Mouse (Mus musculus) liver, embryonic 16.5 days (tissue): ENCODE data around the gene Prkn. TPM values are rescaled to one million over a fixed set of nuclear protein-coding genes. Genes with fewer than 3 reads are reported as not detected.

Experiments
- ATAC-seq: fragments of 200-750 bp; cut with Nextera tagmentation; 2 replicates; pipeline ENCODE4 v1.8.0; 2017; ENCODE audit warnings: low read depth, mild to moderate bottlenecking, moderate number of reproducible peaks, moderate library complexity
- H3K27ac ChIP-seq: fragments of 300-500 bp; sonication (generic); 2 replicates; pipeline ENCODE4 v1.5.1; 2014; ENCODE audit warnings: mild to moderate bottlenecking, low read length
- H3K27me3 ChIP-seq: fragments of 300-500 bp; sonication (generic); 2 replicates; pipeline ENCODE4 v1.6.1; 2014; ENCODE audit warnings: low read depth, low read length, mixed read lengths; ENCODE audit not compliant: control insufficient read depth, insufficient read depth
- H3K36me3 ChIP-seq: fragments of 300-500 bp; sonication (generic); 2 replicates; pipeline ENCODE4 v1.6.1; 2014; ENCODE audit warnings: mild to moderate bottlenecking; ENCODE audit not compliant: control insufficient read depth, insufficient read depth
- H3K4me1 ChIP-seq: fragments of 300-500 bp; sonication (generic); 2 replicates; pipeline ENCODE4 v1.6.1; 2014; ENCODE audit warnings: low read depth, low read length, mixed read lengths; ENCODE audit not compliant: control insufficient read depth
- H3K4me2 ChIP-seq: fragments of 300-500 bp; sonication (generic); 2 replicates; pipeline ENCODE4 v1.6.1; 2014; ENCODE audit warnings: low read depth, low read length, mixed read lengths
- H3K4me3 ChIP-seq: fragments of 300-500 bp; sonication (generic); 2 replicates; pipeline ENCODE4 v1.5.1; 2014; ENCODE audit warnings: low read depth, mild to moderate bottlenecking, low read length
- H3K9ac ChIP-seq: fragments of 300-500 bp; sonication (generic); 2 replicates; pipeline ENCODE4 v1.6.1; 2014; ENCODE audit warnings: low read depth, low read length
- H3K9me3 ChIP-seq: fragments of 300-500 bp; sonication (generic); replicated peaks from 2 replicates; pipeline ENCODE4 v1.6.1; 2016; ENCODE audit warnings: low read length; ENCODE audit not compliant: control insufficient read depth
- WGBS: fragments of 180-500 bp; shearing (Covaris S2); extraction: QIAGEN DNeasy Blood & Tissue Kit; methylation state at CpG from one replicate; pipeline ENCODE4 v1.1.7; 2014; ENCODE audit not compliant: insufficient replicate concordance; 5-methylcytosine and 5-hydroxymethylcytosine counted together
- polyA plus RNA-seq: library from polyadenylated mRNA; unstranded; fragments of >200 nt; fragmentation: Nextera tagmentation; extraction: Ambion mirVana; gene quantifications from 2 replicates; pipeline ENCODE4 v1.2.1, GENCODE M21; 2015

The Prkn gene
- polyA plus RNA-seq, 1 experiment from 2014 or later = 0.70 TPM

DNA sequence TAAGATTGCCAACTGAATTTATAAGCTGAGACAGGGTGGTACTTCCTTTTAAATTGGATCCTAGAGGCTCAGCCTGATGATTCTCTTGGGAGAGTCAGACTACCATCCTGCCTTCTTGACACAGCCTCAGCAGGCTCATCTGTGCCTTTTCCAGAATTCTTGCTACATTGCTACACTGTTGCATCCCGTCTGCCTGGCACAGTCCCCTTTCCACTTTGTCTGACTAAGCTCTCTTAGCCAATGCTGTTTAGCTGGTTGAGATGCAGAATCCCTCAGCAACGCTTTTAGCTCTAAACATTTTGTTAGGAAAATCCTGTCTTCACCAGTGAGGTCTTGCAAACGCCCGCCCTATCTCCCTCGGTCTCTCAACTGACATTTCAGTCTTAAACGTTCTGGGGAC lies 1115.1 kb downstream of the Prkn start:
- Histone ChIP-seq H3K4me3 (no peak overlapping the region), H3K27ac (no peak overlapping the region), H3K9ac (no peak overlapping the region), H3K4me1 (no peaks in the 10 kb centered on the region), H3K4me2 (no peak overlapping the region), H3K9me3 (no peaks in the 10 kb centered on the region), H3K27me3 (no peaks in the 10 kb centered on the region; the same call in 1 of the 2 replicates), H3K36me3 (no peaks in the 10 kb centered on the region)
- WGBS = 61% methylated on average over 6 of the region's 6 CpGs
- no peak for ATAC-seq

DNA sequence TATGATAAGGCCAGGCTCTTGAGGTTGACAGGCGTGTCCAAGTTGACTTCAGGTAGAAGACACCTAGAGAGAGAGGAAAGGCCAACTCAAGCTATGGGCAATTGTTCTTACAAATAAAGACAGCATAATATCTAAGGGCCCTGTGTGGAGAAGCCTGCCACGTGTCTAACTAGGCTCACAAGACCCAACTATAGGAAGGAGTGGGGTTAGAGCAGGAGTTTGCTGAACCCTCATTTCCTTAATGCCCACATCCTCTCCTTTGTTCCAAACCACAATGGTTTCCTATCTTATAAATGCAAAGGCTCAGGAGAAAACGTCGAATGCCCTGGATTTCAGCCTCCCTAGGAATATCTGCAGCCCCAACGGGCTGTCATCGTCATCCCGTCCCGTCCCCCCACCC lies 1120.3 kb downstream of the Prkn start:
- no peak for ATAC-seq
- Histone ChIP-seq H3K36me3 (no peaks in the 10 kb centered on the region), H3K4me1 (no peaks in the 10 kb centered on the region), H3K27me3 (peaks cover 5% of the 10 kb centered on the region), H3K27ac (no peak overlapping the region), H3K4me3 (no peak overlapping the region), H3K9ac (no peak overlapping the region), H3K9me3 (no peaks in the 10 kb centered on the region), H3K4me2 (no peak overlapping the region)
- 34% methylated on average over 8 of the region's 8 CpGs for WGBS

DNA sequence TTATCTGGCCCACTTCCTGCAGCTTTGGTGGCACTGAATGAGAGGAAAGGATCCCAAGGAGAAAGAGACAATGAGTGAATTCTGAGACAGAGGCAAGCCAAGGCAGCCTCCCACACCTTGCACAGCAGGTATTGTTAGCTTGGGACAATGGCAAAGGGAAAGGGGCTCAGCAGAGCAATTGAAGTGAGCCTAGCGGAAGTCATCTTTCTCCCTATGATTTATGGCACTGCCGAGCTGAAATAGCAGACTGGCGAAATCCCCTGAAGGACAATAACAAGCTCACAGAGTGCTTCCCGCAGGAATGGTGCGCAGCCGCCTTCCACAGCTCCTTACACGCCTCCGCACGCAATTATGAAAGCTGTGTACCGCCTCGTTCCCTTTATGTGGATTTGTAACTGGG lies 1122.6 kb downstream of the Prkn start:
- no peaks in the 10 kb centered on the region for H3K9me3 ChIP-seq
- ATAC-seq = no peak
- peaks cover 5% of the 10 kb centered on the region for H3K27me3 ChIP-seq
- H3K4me1 ChIP-seq = no peaks in the 10 kb centered on the region
- H3K4me3 ChIP-seq = no peak overlapping the region
- H3K27ac ChIP-seq = no peak overlapping the region
- no peak overlapping the region for H3K4me2 ChIP-seq
- no peak overlapping the region for H3K9ac ChIP-seq
- WGBS = 13% methylated on average over 11 of the region's 11 CpGs
- H3K36me3 ChIP-seq = no peaks in the 10 kb centered on the region

DNA sequence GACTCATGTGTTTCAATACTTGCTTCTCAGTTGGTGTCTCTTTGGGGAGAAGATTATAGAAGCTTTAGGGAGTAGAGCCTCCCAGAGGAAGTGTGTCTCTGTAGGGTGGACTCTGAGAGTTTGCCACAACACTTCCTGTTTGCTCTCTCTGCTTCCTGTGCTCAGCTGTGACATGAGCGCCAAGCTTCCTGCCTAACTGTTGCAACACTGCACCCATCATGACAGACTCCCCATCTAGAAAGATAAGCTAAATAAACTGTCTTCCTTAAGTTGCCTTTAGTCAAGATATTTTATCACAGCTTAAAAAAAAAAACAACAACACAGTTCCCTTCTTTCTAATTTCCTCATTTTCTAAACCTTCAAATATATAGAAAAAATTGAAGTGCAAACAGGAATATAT lies 1130.0 kb downstream of the Prkn start:
- H3K4me1 ChIP-seq = no peaks in the 10 kb centered on the region
- H3K9me3 ChIP-seq = no peaks in the 10 kb centered on the region
- 19% methylated on average over 1 of the region's 1 CpGs for WGBS
- H3K36me3 ChIP-seq = no peaks in the 10 kb centered on the region
- H3K27me3 ChIP-seq = peaks cover 4% of the 10 kb centered on the region; the same call in 1 of the 2 replicates
- H3K4me3 ChIP-seq = no peak overlapping the region
- no peak for ATAC-seq
- H3K4me2 ChIP-seq = no peak overlapping the region
- no peak overlapping the region for H3K27ac ChIP-seq
- no peak overlapping the region for H3K9ac ChIP-seq

DNA sequence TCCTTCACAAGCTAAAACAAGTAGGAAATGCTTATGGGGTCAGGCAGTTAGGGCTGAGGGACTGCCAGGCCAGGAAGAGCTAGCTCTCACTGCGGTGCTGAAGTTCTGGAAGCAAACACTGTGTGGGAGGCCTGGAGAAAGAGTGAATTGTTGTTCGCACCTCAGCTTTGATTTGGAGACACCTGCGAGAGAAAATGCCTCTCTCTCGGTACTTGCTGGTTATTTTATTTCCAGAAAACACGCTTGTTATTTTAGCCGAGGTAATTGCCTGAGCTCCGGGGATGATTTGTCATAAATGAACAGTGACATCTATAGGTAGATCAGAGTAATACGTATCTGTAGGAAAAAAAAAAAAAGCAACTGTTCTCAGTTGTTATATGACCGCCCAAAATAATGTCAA lies 1132.4 kb downstream of the Prkn start:
- peaks cover 6% of the 10 kb centered on the region; the same call in 1 of the 2 replicates for H3K27me3 ChIP-seq
- H3K4me2 ChIP-seq = no peak overlapping the region
- no peaks in the 10 kb centered on the region for H3K36me3 ChIP-seq
- no peaks in the 10 kb centered on the region for H3K4me1 ChIP-seq
- no peak overlapping the region for H3K27ac ChIP-seq
- 11% methylated on average over 9 of the region's 9 CpGs for WGBS
- no peaks in the 10 kb centered on the region for H3K9me3 ChIP-seq
- ATAC-seq = no peak
- H3K9ac ChIP-seq = no peak overlapping the region
- H3K4me3 ChIP-seq = no peak overlapping the region

DNA sequence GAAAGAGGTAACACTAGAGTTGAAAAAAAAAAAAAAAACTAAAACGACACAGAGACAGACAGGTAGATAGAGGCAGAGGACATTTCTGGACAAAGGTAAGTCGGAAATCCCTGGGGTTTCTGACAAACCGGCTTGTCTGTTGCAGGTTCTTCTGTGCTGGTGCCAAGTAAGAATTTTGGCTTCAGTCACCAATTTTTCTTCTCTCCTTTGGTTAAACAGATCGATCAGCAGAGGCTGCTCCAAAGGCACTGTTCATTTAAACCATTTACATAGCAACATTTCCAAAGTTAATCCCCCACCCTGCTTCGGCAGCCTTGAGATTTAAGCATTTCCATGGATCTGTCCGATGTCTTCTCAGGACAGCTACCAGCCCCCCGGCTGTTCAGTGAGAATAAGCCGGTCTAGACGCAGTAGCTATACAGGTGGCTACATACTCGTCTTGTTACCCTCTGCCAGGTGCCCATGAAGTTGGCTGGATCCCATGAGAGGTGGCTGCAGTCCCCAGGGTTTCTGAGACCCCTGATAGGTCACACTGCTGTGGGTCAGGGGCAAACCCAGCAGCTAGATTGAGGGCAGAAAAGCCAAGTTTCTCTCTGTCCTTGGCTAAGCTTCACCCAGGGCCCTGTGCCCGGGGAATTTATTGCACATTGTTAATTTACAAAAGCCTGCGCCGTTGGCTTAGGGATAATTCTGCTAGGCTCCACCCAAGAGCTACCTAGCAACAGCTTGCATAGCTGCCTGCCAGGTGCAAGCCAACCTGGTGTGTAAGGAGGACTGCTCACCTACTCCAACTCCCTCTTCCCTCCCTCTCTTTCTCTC lies 1133.0 kb downstream of the Prkn start:
- Histone ChIP-seq H3K9ac (no peak overlapping the region), H3K27ac (no peak overlapping the region), H3K4me2 (no peak overlapping the region), H3K4me1 (no peaks in the 10 kb centered on the region), H3K36me3 (no peaks in the 10 kb centered on the region), H3K4me3 (no peak overlapping the region), H3K9me3 (no peaks in the 10 kb centered on the region), H3K27me3 (peaks cover 6% of the 10 kb centered on the region; the same call in 1 of the 2 replicates)
- 35% methylated on average over 13 of the region's 13 CpGs for WGBS
- no peak for ATAC-seq

DNA sequence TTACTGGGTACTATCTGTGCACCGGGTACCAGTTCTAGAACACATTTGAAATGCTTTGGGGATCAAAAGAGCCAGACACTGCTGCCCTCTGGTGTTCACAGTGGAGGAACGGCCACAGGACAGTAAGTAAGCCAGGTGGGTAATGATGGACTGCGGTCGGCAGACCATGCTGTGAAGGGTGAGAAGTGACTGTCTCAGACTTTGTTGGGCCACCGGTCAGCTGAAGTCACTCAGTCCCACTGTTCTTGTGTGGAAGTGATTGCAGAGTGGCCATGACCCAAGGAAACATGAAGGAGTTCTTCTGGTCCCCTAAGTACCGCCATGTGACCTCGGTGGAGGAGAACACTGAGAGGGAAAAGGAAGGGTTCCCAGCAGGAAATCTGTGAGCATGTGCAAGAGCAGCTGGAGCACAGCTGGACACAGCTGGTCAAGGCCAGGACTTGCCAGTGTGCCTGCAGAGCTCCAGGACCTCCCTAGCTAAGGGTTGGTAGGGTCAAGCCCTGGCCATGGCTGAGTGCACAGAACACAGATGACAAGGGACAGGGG lies 1135.0 kb downstream of the Prkn start:
- Histone ChIP-seq H3K9ac (no peak overlapping the region), H3K27me3 (peaks cover 6% of the 10 kb centered on the region; the same call in 1 of the 2 replicates), H3K9me3 (no peaks in the 10 kb centered on the region), H3K36me3 (no peaks in the 10 kb centered on the region), H3K4me3 (no peak overlapping the region), H3K27ac (no peak overlapping the region), H3K4me2 (no peak overlapping the region), H3K4me1 (no peaks in the 10 kb centered on the region)
- WGBS = 31% methylated on average over 7 of the region's 7 CpGs
- no peak for ATAC-seq

DNA sequence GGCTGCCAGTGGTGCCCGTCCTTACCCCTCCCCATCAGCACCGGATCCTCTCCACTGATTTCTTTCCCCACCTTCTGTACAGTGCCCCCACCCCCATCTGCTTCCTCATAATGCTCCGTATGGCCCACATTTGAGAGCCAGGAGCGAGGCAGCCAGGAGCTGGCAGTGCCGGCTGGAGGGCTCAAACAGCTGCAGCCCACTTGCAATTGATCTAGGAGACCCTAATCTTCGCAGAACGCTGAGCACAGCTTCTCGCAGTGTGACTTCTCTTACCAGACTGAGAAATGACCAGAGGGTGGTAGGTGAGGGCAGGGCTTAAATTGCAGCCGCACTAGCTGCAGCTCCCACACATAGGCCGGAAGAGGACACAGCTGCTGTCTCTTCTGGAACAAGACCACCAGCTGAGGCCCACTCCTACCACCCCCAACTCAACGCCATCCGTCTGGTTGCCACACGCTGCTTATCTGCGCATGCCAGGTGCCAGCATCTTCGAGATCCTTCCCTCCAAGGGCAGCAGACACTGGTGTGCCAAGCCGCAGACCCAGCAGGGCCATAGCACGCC lies 1138.2 kb downstream of the Prkn start:
- no peak overlapping the region for H3K4me2 ChIP-seq
- peaks cover 4% of the 10 kb centered on the region; the same call in 1 of the 2 replicates for H3K27me3 ChIP-seq
- no peaks in the 10 kb centered on the region for H3K9me3 ChIP-seq
- 36% methylated on average over 17 of the region's 17 CpGs for WGBS
- H3K4me3 ChIP-seq = no peak overlapping the region
- no peak overlapping the region for H3K9ac ChIP-seq
- no peaks in the 10 kb centered on the region for H3K4me1 ChIP-seq
- no peak for ATAC-seq
- H3K27ac ChIP-seq = no peak overlapping the region
- no peaks in the 10 kb centered on the region for H3K36me3 ChIP-seq

DNA sequence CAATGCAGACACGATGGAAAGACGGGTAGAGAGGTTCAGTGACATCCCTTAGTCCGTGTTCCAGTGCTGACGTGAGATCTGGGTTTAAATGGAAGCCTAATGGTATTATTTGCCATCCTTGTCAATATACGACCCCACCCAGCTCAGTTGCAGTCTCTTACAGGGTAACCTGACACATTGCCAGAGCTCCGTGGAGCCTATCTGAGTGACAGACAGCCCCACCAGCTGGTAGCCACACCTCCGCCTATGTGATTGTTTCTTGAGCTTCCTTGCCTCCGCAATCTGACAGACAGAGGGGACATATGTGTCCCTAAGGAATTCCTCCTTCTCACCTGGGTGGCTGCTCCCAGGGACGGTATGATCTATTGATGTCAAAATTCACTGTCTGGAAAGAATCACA lies 1141.5 kb downstream of the Prkn start:
- H3K36me3 ChIP-seq = no peaks in the 10 kb centered on the region
- no peaks in the 10 kb centered on the region for H3K9me3 ChIP-seq
- 55% methylated on average over 9 of the region's 9 CpGs for WGBS
- no peak overlapping the region for H3K9ac ChIP-seq
- H3K27ac ChIP-seq = no peak overlapping the region
- H3K27me3 ChIP-seq = no peaks in the 10 kb centered on the region; the same call in 1 of the 2 replicates
- ATAC-seq = no peak
- no peak overlapping the region for H3K4me2 ChIP-seq
- H3K4me3 ChIP-seq = no peak overlapping the region
- H3K4me1 ChIP-seq = no peaks in the 10 kb centered on the region
